Mouse (Mus musculus) thymus, adult 2 months (tissue): ENCODE results near the gene Trir. TPM values are rescaled to one million over a fixed set of nuclear protein-coding genes. Genes with fewer than 3 reads are reported as not detected.

Experiments used
- DNase-seq: peaks from one replicate; pipeline ENCODE4 v3.0.0; 2021
- H3K27ac ChIP-seq: fragments of 200-500 bp; 2 replicates; pipeline ENCODE4 v1.5.1; 2012; ENCODE audit warnings: low read length, control low read depth; ENCODE audit not compliant: control insufficient read depth, insufficient read depth
- H3K27me3 ChIP-seq: fragments of 200-500 bp; 2 replicates; pipeline ENCODE4 v1.6.1; 2012; ENCODE audit warnings: mild to moderate bottlenecking, low read length, moderate library complexity, mixed read lengths; ENCODE audit not compliant: control insufficient read depth, insufficient read depth
- H3K36me3 ChIP-seq: fragments of 200-500 bp; 2 replicates; pipeline ENCODE4 v1.6.1; 2012; ENCODE audit warnings: mild to moderate bottlenecking, low read length, moderate library complexity; ENCODE audit not compliant: control insufficient read depth, insufficient read depth
- H3K4me1 ChIP-seq: fragments of 200-500 bp; replicated peaks from 2 replicates; pipeline ENCODE4 v1.6.1; 2012; ENCODE audit warnings: low read length; ENCODE audit not compliant: control insufficient read depth, insufficient read depth
- H3K4me3 ChIP-seq: fragments of 200-500 bp; 2 replicates; pipeline ENCODE4 v1.5.1; 2012; ENCODE audit warnings: mild to moderate bottlenecking, low read length, control low read depth, moderate library complexity; ENCODE audit not compliant: control insufficient read depth, insufficient read depth
- CTCF ChIP-seq: fragments of 200-500 bp; IDR thresholded peaks from 2 replicates; pipeline ENCODE4 v1.5.1; 2012; ENCODE audit warnings: mild to moderate bottlenecking, control low read depth, low read length, moderate library complexity, borderline replicate concordance; ENCODE audit not compliant: control insufficient read depth, poor library complexity, insufficient read depth; ENCODE audit errors: extremely low read depth
- POLR2A ChIP-seq: fragments of 200-500 bp; IDR thresholded peaks from 2 replicates; pipeline ENCODE4 v1.6.1; 2012; ENCODE audit warnings: mild to moderate bottlenecking, low read length, control low read depth, moderate library complexity; ENCODE audit not compliant: control insufficient read depth, poor library complexity, insufficient read depth; ENCODE audit errors: extremely low read depth
- WGBS: fragments of 180-500 bp; shearing (Covaris S2); methylation state at CpG from one replicate; pipeline ENCODE4 v1.1.7; 2018; 5-methylcytosine and 5-hydroxymethylcytosine counted together
- polyA plus RNA-seq: library from polyadenylated mRNA; depleted of rRNA; stranded (reverse); fragments of >200 nt; gene quantifications from 2 replicates; pipeline ENCODE4 v1.2.3, GENCODE M21; 2012

Trir gene
- polyA plus RNA-seq, 1 experiment: 173 TPM

- H3K4me1 ChIP-seq: peaks cover 50% of the 10 kb centered on the region
- no peak overlapping the region for H3K4me3 ChIP-seq
- H3K36me3 ChIP-seq: no peaks in the 10 kb centered on the region
- 0 out of 2 replicates have a peak overlapping the region, but pooled peaks have one; percentile 22 for H3K27ac ChIP-seq
- no peak for DNase-seq
- TF ChIP-seq POLR2A (no peak), CTCF (no peak)
- WGBS: 60% methylated on average over 15 of the region's 15 CpGs
- H3K27me3 ChIP-seq: no peaks in the 10 kb centered on the region
Observed at GRCm38 (mm10) chr8:84981644-84982498, 44.8 kb upstream of the Trir start.

- Histone ChIP-seq H3K4me3 (no peak overlapping the region), H3K27me3 (no peaks in the 10 kb centered on the region), H3K4me1 (peaks cover 50% of the 10 kb centered on the region), H3K36me3 (no peaks in the 10 kb centered on the region), H3K27ac (0 out of 2 replicates have a peak overlapping the region, but pooled peaks have one; percentile 22)
- no peak for DNase-seq
- WGBS: 19% methylated on average over 3 of the region's 3 CpGs
- TF ChIP-seq CTCF (no peak), POLR2A (no peak)
Observed at GRCm38 (mm10) chr8:84982499-84983011, 44.1 kb upstream of the Trir start.

GRCm38 (mm10) chr8:84984294-84985048 is 42.2 kb upstream of the Trir start:
- TF ChIP-seq POLR2A (no peak), CTCF (no peak)
- peak; percentile 28 for DNase-seq
- H3K36me3 ChIP-seq: no peaks in the 10 kb centered on the region
- no peaks in the 10 kb centered on the region for H3K27me3 ChIP-seq
- peaks cover 46% of the 10 kb centered on the region for H3K4me1 ChIP-seq
- H3K27ac ChIP-seq: peak overlapping the region; percentile 22; the same call in 1 of the 2 replicates
- no peak overlapping the region for H3K4me3 ChIP-seq
- WGBS: 62% methylated on average over 16 of the region's 16 CpGs

GRCm38 (mm10) chr8:84985049-84985683 is 41.5 kb upstream of the Trir start:
- no peak for DNase-seq
- peak overlapping the region; percentile 58 for H3K4me3 ChIP-seq
- H3K4me1 ChIP-seq: peaks cover 40% of the 10 kb centered on the region
- peak overlapping the region; percentile 22; the same call in 1 of the 2 replicates for H3K27ac ChIP-seq
- no peaks in the 10 kb centered on the region for H3K36me3 ChIP-seq
- H3K27me3 ChIP-seq: no peaks in the 10 kb centered on the region
- no peak for TF ChIP-seq POLR2A
- no peak for TF ChIP-seq CTCF
- WGBS: 5% methylated on average over 23 of the region's 23 CpGs

GRCm38 (mm10) chr8:84985684-84986378 is 40.8 kb upstream of the Trir start:
- Histone ChIP-seq H3K36me3 (no peaks in the 10 kb centered on the region), H3K27ac (peak overlapping the region; percentile 33), H3K4me3 (peak overlapping the region; percentile 58), H3K4me1 (peaks cover 39% of the 10 kb centered on the region), H3K27me3 (no peaks in the 10 kb centered on the region)
- TF ChIP-seq CTCF (no peak), POLR2A (no peak; the same call in 1 of the 2 replicates)
- DNase-seq: peak; percentile 90
- under 1% methylated on average over 53 of the region's 53 CpGs for WGBS
